Mouse (Mus musculus): ENCODE measurements around the gene Slc2a1.

Gene Slc2a1

GRCm38 (mm10) chr4:119098216-119099210, 10.0 kb upstream of the Slc2a1 start:
- no peak for DNase-seq (ENCODE audit: low spot score)

- DNase-seq (ENCODE audit: low spot score) = no peak
Observed at GRCm38 (mm10) chr4:119101392-119101791, 7.1 kb upstream of the Slc2a1 start.

- no peak for DNase-seq (ENCODE audit: low spot score)
Observed at GRCm38 (mm10) chr4:119102350-119103126, 6.0 kb upstream of the Slc2a1 start.

- DNase-seq (ENCODE audit: low spot score) = no peak
Observed at GRCm38 (mm10) chr4:119104847-119105246, 3.7 kb upstream of the Slc2a1 start.

- peak; percentile 58 for DNase-seq (ENCODE audit: low spot score)
Observed at GRCm38 (mm10) chr4:119105704-119106103, 2.8 kb upstream of the Slc2a1 start.

GRCm38 (mm10) chr4:119107867-119108266, 644 bp upstream of the Slc2a1 start:
- DNase-seq (ENCODE audit: low spot score) = no peak

- DNase-seq (ENCODE audit: low spot score) = no peak
Observed at GRCm38 (mm10) chr4:119109640-119110039, 1.1 kb downstream of the Slc2a1 start.

GRCm38 (mm10) chr4:119110512-119110911, 2.0 kb downstream of the Slc2a1 start:
- DNase-seq (ENCODE audit: low spot score) = no peak

- DNase-seq (ENCODE audit: low spot score) = no peak
Observed at GRCm38 (mm10) chr4:119111410-119111809, 2.9 kb downstream of the Slc2a1 start.

GRCm38 (mm10) chr4:119112256-119112885, 3.9 kb downstream of the Slc2a1 start:
- no peak for DNase-seq (ENCODE audit: low spot score)

- DNase-seq (ENCODE audit: low spot score) = no peak
Observed at GRCm38 (mm10) chr4:119115611-119116070, 7.1 kb downstream of the Slc2a1 start.

GRCm38 (mm10) chr4:119116336-119116735, 7.8 kb downstream of the Slc2a1 start:
- DNase-seq (ENCODE audit: low spot score) = no peak

- DNase-seq (ENCODE audit: low spot score) = no peak
Observed at GRCm38 (mm10) chr4:119117571-119117970, 9.1 kb downstream of the Slc2a1 start.

- DNase-seq (ENCODE audit: low spot score) = no peak
Observed at GRCm38 (mm10) chr4:119118659-119119077, 10.2 kb downstream of the Slc2a1 start.

GRCm38 (mm10) chr4:119119354-119119753, 10.8 kb downstream of the Slc2a1 start:
- no peak for DNase-seq (ENCODE audit: low spot score)

- no peak for DNase-seq (ENCODE audit: low spot score)
Observed at GRCm38 (mm10) chr4:119120095-119120494, 11.6 kb downstream of the Slc2a1 start.

GRCm38 (mm10) chr4:119121249-119121648, 12.7 kb downstream of the Slc2a1 start:
- DNase-seq (ENCODE audit: low spot score) = peak; percentile 76

GRCm38 (mm10) chr4:119124771-119125273, 16.3 kb downstream of the Slc2a1 start:
- DNase-seq (ENCODE audit: low spot score) = no peak

GRCm38 (mm10) chr4:119125577-119126270, 17.2 kb downstream of the Slc2a1 start:
- no peak for DNase-seq (ENCODE audit: low spot score)

- DNase-seq (ENCODE audit: low spot score) = no peak
Observed at GRCm38 (mm10) chr4:119127229-119127628, 18.7 kb downstream of the Slc2a1 start.

- no peak for DNase-seq (ENCODE audit: low spot score)
Observed at GRCm38 (mm10) chr4:119128547-119128946, 20.0 kb downstream of the Slc2a1 start.
